Mouse (Mus musculus) CD8-positive naive resting alpha-beta T cell, adult 2 months (primary cell): ENCODE data around the gene Irf2.

Experiments used
- DNase-seq, 2 experiments: peaks; one replicate each; pipeline ENCODE4 v3.0.0; 2022; ENCODE audit warnings: low read depth in 2 of 2, low spot score in 2 of 2

Irf2 gene

GRCm38 (mm10) chr8:46794317-46794716 is 54.8 kb downstream of the Irf2 start:
- no peak for DNase-seq

GRCm38 (mm10) chr8:46799212-46799611 is 59.7 kb downstream of the Irf2 start:
- no peak for DNase-seq

- no peak for DNase-seq
Measured at GRCm38 (mm10) chr8:46799706-46800105, 60.2 kb downstream of the Irf2 start.

GRCm38 (mm10) chr8:46801153-46801684 is 61.7 kb downstream of the Irf2 start:
- no peak for DNase-seq

- DNase-seq = no peak
Measured at GRCm38 (mm10) chr8:46802009-46802408, 62.5 kb downstream of the Irf2 start.

GRCm38 (mm10) chr8:46804721-46805120 is 65.2 kb downstream of the Irf2 start:
- DNase-seq = no peak

- no peak for DNase-seq
Measured at GRCm38 (mm10) chr8:46811021-46811622, 71.6 kb downstream of the Irf2 start.

GRCm38 (mm10) chr8:46811944-46812343 is 72.4 kb downstream of the Irf2 start:
- no peak for DNase-seq

GRCm38 (mm10) chr8:46812966-46813365 is 73.4 kb downstream of the Irf2 start:
- DNase-seq = no peak

GRCm38 (mm10) chr8:46818106-46818989 is 78.8 kb downstream of the Irf2 start:
- DNase-seq = no peak

- DNase-seq = no peak
Measured at GRCm38 (mm10) chr8:46818990-46819288, 79.4 kb downstream of the Irf2 start.

GRCm38 (mm10) chr8:46828734-46829413 is 89.3 kb downstream of the Irf2 start:
- DNase-seq = no peak

- DNase-seq = no peak
Measured at GRCm38 (mm10) chr8:46829414-46830111, 90.0 kb downstream of the Irf2 start.

- no peak for DNase-seq
Measured at GRCm38 (mm10) chr8:46830112-46830855, 90.8 kb downstream of the Irf2 start.

- DNase-seq = no peak
Measured at GRCm38 (mm10) chr8:46831916-46832315, 92.4 kb downstream of the Irf2 start.

- no peak for DNase-seq
Measured at GRCm38 (mm10) chr8:46832399-46832798, 92.9 kb downstream of the Irf2 start.

GRCm38 (mm10) chr8:46833763-46834162 is 94.2 kb downstream of the Irf2 start:
- no peak for DNase-seq

- no peak for DNase-seq
Measured at GRCm38 (mm10) chr8:46834440-46834839, 94.9 kb downstream of the Irf2 start.

GRCm38 (mm10) chr8:46836011-46836652 is 96.6 kb downstream of the Irf2 start:
- no peak for DNase-seq

- DNase-seq = no peak
Measured at GRCm38 (mm10) chr8:46836949-46837348, 97.4 kb downstream of the Irf2 start.
